11 mouse cellular contexts compared by ENCODE assay signal in genomic region chr9:65018588-65019121, GRCm38 (mm10). TPM values are rescaled to one million over a fixed set of nuclear protein-coding genes. Genes with fewer than 3 reads are reported as not detected.
DNase-seq lines count a peak whose midpoint lies in the region; ATAC-seq and TF ChIP-seq lines count a peak whose summit lies in the region.
"Had no signal": no experiment of that assay in that cellular context is flagged by ENCODE, and none has a peak within 500 bp of the region (broad histone marks: within the 10 kb centered on the region; RNA-seq: fewer than 3 reads in every experiment).

No protein-coding gene starts in this region.

- no peak for TF ChIP-seq CTCF in liver, postnatal 0 days (IDR thresholded peaks at IDR 0.05; ENCODE audit: low read depth)

- no peaks in the 10 kb centered on the region for H3K36me3 ChIP-seq in forebrain, embryonic 12.5 days (replicated peaks)
- no peaks in the 10 kb centered on the region for H3K36me3 ChIP-seq in forebrain, embryonic 11.5 days (ENCODE audit: control insufficient read depth, insufficient read depth, low read length)
- no peaks in the 10 kb centered on the region for H3K36me3 ChIP-seq in forebrain, embryonic 15.5 days
- no peaks in the 10 kb centered on the region for H3K36me3 ChIP-seq in liver, postnatal 0 days (replicated peaks; ENCODE audit: insufficient read depth, low read length)

- H3K9ac ChIP-seq in forebrain, embryonic 12.5 days: no peak overlapping the region; the same call in 1 of the 2 replicates
- H3K9ac ChIP-seq in forebrain, embryonic 11.5 days (ENCODE audit: low read length): no peak overlapping the region
- H3K9ac ChIP-seq in forebrain, embryonic 15.5 days (replicated peaks): no peak overlapping the region
- H3K9ac ChIP-seq in liver, postnatal 0 days (replicated peaks): peak overlapping the region; percentile 53

- 82% methylated on average over 3 of the region's 3 CpGs for WGBS in forebrain, embryonic 12.5 days
- WGBS in forebrain, embryonic 11.5 days: 88% methylated on average over 3 of the region's 3 CpGs
- WGBS in forebrain, embryonic 15.5 days: 72% methylated on average over 3 of the region's 3 CpGs
- 52% methylated on average over 3 of the region's 3 CpGs for WGBS in liver, postnatal 0 days (ENCODE audit: insufficient replicate concordance)

- 0 out of 2 replicates have a peak overlapping the region, but pooled peaks have one; percentile 1 for H3K4me2 ChIP-seq in forebrain, embryonic 12.5 days
- H3K4me2 ChIP-seq in forebrain, embryonic 11.5 days (ENCODE audit: low read depth, low read length, severe bottlenecking): no peak overlapping the region
- H3K4me2 ChIP-seq in forebrain, embryonic 15.5 days (replicated peaks): peak overlapping the region; percentile 11; the same call in 1 of the 2 replicates
- peak overlapping the region; percentile 95 for H3K4me2 ChIP-seq in liver, postnatal 0 days (ENCODE audit: low read depth, low read length)

- no peak overlapping the region for H3K27ac ChIP-seq in forebrain, embryonic 12.5 days
- no peak overlapping the region for H3K27ac ChIP-seq in forebrain, embryonic 11.5 days (ENCODE audit: low read depth, low read length)
- no peak overlapping the region for H3K27ac ChIP-seq in forebrain, embryonic 15.5 days (replicated peaks)
- peak overlapping the region; percentile 83 for H3K27ac ChIP-seq in liver, postnatal 0 days (ENCODE audit: low read depth)

- H3K4me3 ChIP-seq in forebrain, embryonic 12.5 days (replicated peaks): no peak overlapping the region
- H3K4me3 ChIP-seq in forebrain, embryonic 11.5 days (ENCODE audit: low read depth, low read length): no peak overlapping the region
- H3K4me3 ChIP-seq in forebrain, embryonic 15.5 days: no peak overlapping the region
- H3K4me3 ChIP-seq in liver, postnatal 0 days (ENCODE audit: low read depth, low read length): peak overlapping the region; percentile 13; the same call in 1 of the 2 replicates

- peaks cover 10% of the 10 kb centered on the region for H3K27me3 ChIP-seq in forebrain, embryonic 12.5 days
- 0 out of 2 replicates have a peak, but pooled peaks cover 3% of the 10 kb centered on the region for H3K27me3 ChIP-seq in forebrain, embryonic 11.5 days (ENCODE audit: control insufficient read depth, insufficient read depth, low read length)
- no peaks in the 10 kb centered on the region for H3K27me3 ChIP-seq in forebrain, embryonic 15.5 days
- H3K27me3 ChIP-seq in liver, postnatal 0 days (ENCODE audit: insufficient read depth, low read length): no peaks in the 10 kb centered on the region

- ATAC-seq in forebrain, embryonic 12.5 days (ENCODE audit: low FRiP score): no peak
- ATAC-seq in forebrain, embryonic 11.5 days (replicated peaks; ENCODE audit: low FRiP score): no peak
- no peak for ATAC-seq in forebrain, embryonic 15.5 days (replicated peaks)
- no peak for ATAC-seq in liver, postnatal 0 days

- H3K9me3 ChIP-seq in forebrain, embryonic 12.5 days: no peaks in the 10 kb centered on the region
- no peaks in the 10 kb centered on the region for H3K9me3 ChIP-seq in forebrain, embryonic 11.5 days (ENCODE audit: control insufficient read depth, low read length)
- no peaks in the 10 kb centered on the region for H3K9me3 ChIP-seq in forebrain, embryonic 15.5 days
- H3K9me3 ChIP-seq in liver, postnatal 0 days (ENCODE audit: low read length): no peaks in the 10 kb centered on the region

- DNase-seq in forebrain, embryonic 11.5 days (ENCODE audit: low spot score): no peak
- peak; percentile 50 for DNase-seq in CD4-positive helper T cell, adult 2 months (ENCODE audit: low read depth, low spot score)
- DNase-seq in liver, postnatal 0 days: no peak
- DNase-seq in cerebellum, adult 8-10 months: no peak
- no peak for DNase-seq in layer of hippocampus, postnatal 14 days (ENCODE audit: low spot score in 2 of 2)
- no peak for DNase-seq in layer of hippocampus, adult 18-20 months (ENCODE audit: low spot score in 2 of 2)
- DNase-seq: B cell, adult 2 months; cerebellum, adult 11 months; heart, postnatal 10 days had no signal

- H3K4me1 ChIP-seq in forebrain, embryonic 12.5 days: peaks cover 64% of the 10 kb centered on the region
- peaks cover 17% of the 10 kb centered on the region for H3K4me1 ChIP-seq in forebrain, embryonic 11.5 days (replicated peaks; ENCODE audit: control insufficient read depth, insufficient read depth, low read length)
- H3K4me1 ChIP-seq in forebrain, embryonic 15.5 days: peaks cover 61% of the 10 kb centered on the region
- H3K4me1 ChIP-seq in liver, postnatal 0 days (ENCODE audit: insufficient read depth): peaks cover 45% of the 10 kb centered on the region

- TF ChIP-seq EP300 in liver, postnatal 0 days (IDR thresholded peaks at IDR 0.05; ENCODE audit: low read depth): peak; percentile 59

RNA-seq across cellular contexts. Expression of gene Hacd3, which starts 2.8 kb away (rescaled TPM):
- polyA plus RNA-seq in forebrain, embryonic 12.5 days (2016; fragmentation: Nextera tagmentation; extraction: Ambion mirVana): 138 and 140 TPM in 2 replicates
- polyA plus RNA-seq in forebrain, embryonic 11.5 days (2014; fragmentation: Nextera tagmentation; extraction: Ambion mirVana): 111 and 120 TPM in 2 replicates
- 182 and 194 TPM in 2 replicates for polyA plus RNA-seq in forebrain, embryonic 15.5 days (2015; fragmentation: Nextera tagmentation; extraction: Ambion mirVana)
- 98.6 and 108 TPM in 2 replicates for polyA plus RNA-seq in liver, postnatal 0 days (2015; fragmentation: Nextera tagmentation; extraction: Ambion mirVana)
- total RNA-seq in layer of hippocampus, postnatal 14 days (2021): 100 to 1,000 TPM; 161 to 165 TPM
- 100 to 1,000 TPM; 155 to 172 TPM for total RNA-seq in layer of hippocampus, adult 18-20 months (2021)

RNA-seq across cellular contexts. Expression of gene Dpp8, which starts 13.6 kb away (rescaled TPM):
- 57.8 and 60.7 TPM in 2 replicates for polyA plus RNA-seq in forebrain, embryonic 12.5 days (2016; fragmentation: Nextera tagmentation; extraction: Ambion mirVana)
- polyA plus RNA-seq in forebrain, embryonic 11.5 days (2014; fragmentation: Nextera tagmentation; extraction: Ambion mirVana): 43.9 and 44.8 TPM in 2 replicates
- 42.5 and 44.5 TPM in 2 replicates for polyA plus RNA-seq in forebrain, embryonic 15.5 days (2015; fragmentation: Nextera tagmentation; extraction: Ambion mirVana)
- polyA plus RNA-seq in liver, postnatal 0 days (2015; fragmentation: Nextera tagmentation; extraction: Ambion mirVana): 9.2 and 10.6 TPM in 2 replicates
- 100 to 1,000 TPM; 136 to 151 TPM for total RNA-seq in layer of hippocampus, postnatal 14 days (2021)
- 100 to 1,000 TPM; 162 to 168 TPM for total RNA-seq in layer of hippocampus, adult 18-20 months (2021)

RNA-seq across cellular contexts. Expression of gene Ints14, which starts 58.0 kb away (rescaled TPM):
- polyA plus RNA-seq in forebrain, embryonic 12.5 days (2016; fragmentation: Nextera tagmentation; extraction: Ambion mirVana): 60.9 and 62.8 TPM in 2 replicates
- 74.1 and 77.0 TPM in 2 replicates for polyA plus RNA-seq in forebrain, embryonic 11.5 days (2014; fragmentation: Nextera tagmentation; extraction: Ambion mirVana)
- 45.0 and 45.6 TPM in 2 replicates for polyA plus RNA-seq in forebrain, embryonic 15.5 days (2015; fragmentation: Nextera tagmentation; extraction: Ambion mirVana)
- polyA plus RNA-seq in liver, postnatal 0 days (2015; fragmentation: Nextera tagmentation; extraction: Ambion mirVana): 10.5 and 11.1 TPM in 2 replicates
- total RNA-seq in layer of hippocampus, postnatal 14 days (2021): 10 to 100 TPM; 22.4 to 25.0 TPM
- 10 to 100 TPM; 17.3 to 20.8 TPM for total RNA-seq in layer of hippocampus, adult 18-20 months (2021)
